Mouse (Mus musculus): ENCODE results near the gene Plscr5. TPM values are rescaled to one million over a fixed set of nuclear protein-coding genes. Genes with fewer than 3 reads are reported as not detected.
A peak's percentile ranks its signal among the peaks of the same experiment; 100 is the strongest.

Plscr5 gene
- polyA plus RNA-seq, 1 experiment from 2014 or later = not detected

- no peak overlapping the region for H3K27ac ChIP-seq (ENCODE audit: low read length)
- WGBS = 43% methylated on average over 2 of the region's 2 CpGs
- H3K4me3 ChIP-seq (ENCODE audit: low read length) = no peak overlapping the region
- H3K4me2 ChIP-seq (ENCODE audit: low read depth, low read length) = no peak overlapping the region
- no peaks in the 10 kb centered on the region for H3K9me3 ChIP-seq (ENCODE audit: control insufficient read depth, low read length)
- no peak overlapping the region for H3K9ac ChIP-seq (ENCODE audit: low read depth, low read length)
- no peaks in the 10 kb centered on the region for H3K36me3 ChIP-seq (ENCODE audit: control insufficient read depth, insufficient read depth, low read length)
- H3K27me3 ChIP-seq (replicated peaks; ENCODE audit: control insufficient read depth, insufficient read depth, low read length) = no peaks in the 10 kb centered on the region
- no peaks in the 10 kb centered on the region for H3K4me1 ChIP-seq (ENCODE audit: control insufficient read depth, insufficient read depth, low read length)
- ATAC-seq = no peak
Observed at GRCm38 (mm10) chr9:92204397-92204796, 11.7 kb downstream of the Plscr5 start.

GRCm38 (mm10) chr9:92207307-92207706 is 14.6 kb downstream of the Plscr5 start:
- Histone ChIP-seq H3K27me3 (replicated peaks; ENCODE audit: control insufficient read depth, insufficient read depth, low read length) (no peaks in the 10 kb centered on the region), H3K4me3 (ENCODE audit: low read length) (no peak overlapping the region), H3K9me3 (ENCODE audit: control insufficient read depth, low read length) (no peaks in the 10 kb centered on the region), H3K36me3 (ENCODE audit: control insufficient read depth, insufficient read depth, low read length) (no peaks in the 10 kb centered on the region), H3K4me1 (ENCODE audit: control insufficient read depth, insufficient read depth, low read length) (peaks cover 3% of the 10 kb centered on the region; the same call in 1 of the 2 replicates), H3K4me2 (ENCODE audit: low read depth, low read length) (no peak overlapping the region), H3K9ac (ENCODE audit: low read depth, low read length) (no peak overlapping the region), H3K27ac (ENCODE audit: low read length) (no peak overlapping the region)
- ATAC-seq = no peak
- WGBS = 40% methylated on average over 4 of the region's 4 CpGs

GRCm38 (mm10) chr9:92207757-92208156 is 15.0 kb downstream of the Plscr5 start:
- no peaks in the 10 kb centered on the region for H3K27me3 ChIP-seq (replicated peaks; ENCODE audit: control insufficient read depth, insufficient read depth, low read length)
- no peak overlapping the region for H3K4me3 ChIP-seq (ENCODE audit: low read length)
- peaks cover 3% of the 10 kb centered on the region; the same call in 1 of the 2 replicates for H3K4me1 ChIP-seq (ENCODE audit: control insufficient read depth, insufficient read depth, low read length)
- WGBS = 80% methylated on average over 8 of the region's 8 CpGs
- no peak overlapping the region for H3K4me2 ChIP-seq (ENCODE audit: low read depth, low read length)
- no peaks in the 10 kb centered on the region for H3K9me3 ChIP-seq (ENCODE audit: control insufficient read depth, low read length)
- no peaks in the 10 kb centered on the region for H3K36me3 ChIP-seq (ENCODE audit: control insufficient read depth, insufficient read depth, low read length)
- no peak overlapping the region for H3K27ac ChIP-seq (ENCODE audit: low read length)
- no peak for ATAC-seq
- no peak overlapping the region for H3K9ac ChIP-seq (ENCODE audit: low read depth, low read length)

GRCm38 (mm10) chr9:92209850-92210249 is 17.1 kb downstream of the Plscr5 start:
- ATAC-seq = no peak
- no peaks in the 10 kb centered on the region for H3K36me3 ChIP-seq (ENCODE audit: control insufficient read depth, insufficient read depth, low read length)
- no peaks in the 10 kb centered on the region for H3K9me3 ChIP-seq (ENCODE audit: control insufficient read depth, low read length)
- H3K27me3 ChIP-seq (replicated peaks; ENCODE audit: control insufficient read depth, insufficient read depth, low read length) = no peaks in the 10 kb centered on the region
- H3K9ac ChIP-seq (ENCODE audit: low read depth, low read length) = no peak overlapping the region
- H3K4me1 ChIP-seq (ENCODE audit: control insufficient read depth, insufficient read depth, low read length) = peaks cover 3% of the 10 kb centered on the region; the same call in 1 of the 2 replicates
- no peak overlapping the region for H3K4me3 ChIP-seq (ENCODE audit: low read length)
- no peak overlapping the region for H3K4me2 ChIP-seq (ENCODE audit: low read depth, low read length)
- no peak overlapping the region for H3K27ac ChIP-seq (ENCODE audit: low read length)
- WGBS = 81% methylated on average over 3 of the region's 3 CpGs

GRCm38 (mm10) chr9:92210386-92210967 is 17.7 kb downstream of the Plscr5 start:
- ATAC-seq = no peak
- WGBS = 57% methylated on average over 7 of the region's 7 CpGs
- Histone ChIP-seq H3K9me3 (ENCODE audit: control insufficient read depth, low read length) (no peaks in the 10 kb centered on the region), H3K36me3 (ENCODE audit: control insufficient read depth, insufficient read depth, low read length) (no peaks in the 10 kb centered on the region), H3K9ac (ENCODE audit: low read depth, low read length) (no peak overlapping the region), H3K4me3 (ENCODE audit: low read length) (no peak overlapping the region), H3K4me1 (ENCODE audit: control insufficient read depth, insufficient read depth, low read length) (peaks cover 3% of the 10 kb centered on the region; the same call in 1 of the 2 replicates), H3K27ac (ENCODE audit: low read length) (no peak overlapping the region), H3K4me2 (ENCODE audit: low read depth, low read length) (no peak overlapping the region), H3K27me3 (replicated peaks; ENCODE audit: control insufficient read depth, insufficient read depth, low read length) (no peaks in the 10 kb centered on the region)

- no peak for ATAC-seq
- Histone ChIP-seq H3K36me3 (ENCODE audit: control insufficient read depth, insufficient read depth, low read length) (no peaks in the 10 kb centered on the region), H3K27me3 (replicated peaks; ENCODE audit: control insufficient read depth, insufficient read depth, low read length) (no peaks in the 10 kb centered on the region), H3K9ac (ENCODE audit: low read depth, low read length) (no peak overlapping the region), H3K4me3 (ENCODE audit: low read length) (no peak overlapping the region), H3K9me3 (ENCODE audit: control insufficient read depth, low read length) (no peaks in the 10 kb centered on the region), H3K4me1 (ENCODE audit: control insufficient read depth, insufficient read depth, low read length) (peaks cover 3% of the 10 kb centered on the region; the same call in 1 of the 2 replicates), H3K27ac (ENCODE audit: low read length) (no peak overlapping the region), H3K4me2 (ENCODE audit: low read depth, low read length) (no peak overlapping the region)
- WGBS = 32% methylated on average over 3 of the region's 3 CpGs
Observed at GRCm38 (mm10) chr9:92211048-92211447, 18.3 kb downstream of the Plscr5 start.

GRCm38 (mm10) chr9:92217484-92217883 is 24.7 kb downstream of the Plscr5 start:
- Histone ChIP-seq H3K4me1 (ENCODE audit: control insufficient read depth, insufficient read depth, low read length) (no peaks in the 10 kb centered on the region), H3K27ac (ENCODE audit: low read length) (no peak overlapping the region), H3K27me3 (replicated peaks; ENCODE audit: control insufficient read depth, insufficient read depth, low read length) (no peaks in the 10 kb centered on the region), H3K9me3 (ENCODE audit: control insufficient read depth, low read length) (no peaks in the 10 kb centered on the region), H3K36me3 (ENCODE audit: control insufficient read depth, insufficient read depth, low read length) (no peaks in the 10 kb centered on the region), H3K4me3 (ENCODE audit: low read length) (no peak overlapping the region), H3K9ac (ENCODE audit: low read depth, low read length) (no peak overlapping the region), H3K4me2 (ENCODE audit: low read depth, low read length) (no peak overlapping the region)
- ATAC-seq = no peak
- WGBS = 57% methylated on average over 4 of the region's 4 CpGs

- 91% methylated on average over 2 of the region's 2 CpGs for WGBS
- Histone ChIP-seq H3K4me3 (ENCODE audit: low read length) (no peak overlapping the region), H3K36me3 (ENCODE audit: control insufficient read depth, insufficient read depth, low read length) (no peaks in the 10 kb centered on the region), H3K27ac (ENCODE audit: low read length) (no peak overlapping the region), H3K4me2 (ENCODE audit: low read depth, low read length) (no peak overlapping the region), H3K9ac (ENCODE audit: low read depth, low read length) (no peak overlapping the region), H3K9me3 (ENCODE audit: control insufficient read depth, low read length) (no peaks in the 10 kb centered on the region), H3K27me3 (replicated peaks; ENCODE audit: control insufficient read depth, insufficient read depth, low read length) (no peaks in the 10 kb centered on the region), H3K4me1 (ENCODE audit: control insufficient read depth, insufficient read depth, low read length) (no peaks in the 10 kb centered on the region)
- ATAC-seq = no peak
Observed at GRCm38 (mm10) chr9:92217896-92218295, 25.2 kb downstream of the Plscr5 start.

GRCm38 (mm10) chr9:92220151-92220550 is 27.4 kb downstream of the Plscr5 start:
- Histone ChIP-seq H3K36me3 (ENCODE audit: control insufficient read depth, insufficient read depth, low read length) (no peaks in the 10 kb centered on the region), H3K4me1 (ENCODE audit: control insufficient read depth, insufficient read depth, low read length) (no peaks in the 10 kb centered on the region), H3K9ac (ENCODE audit: low read depth, low read length) (no peak overlapping the region), H3K27ac (ENCODE audit: low read length) (no peak overlapping the region), H3K4me3 (ENCODE audit: low read length) (no peak overlapping the region), H3K4me2 (ENCODE audit: low read depth, low read length) (no peak overlapping the region), H3K9me3 (ENCODE audit: control insufficient read depth, low read length) (no peaks in the 10 kb centered on the region), H3K27me3 (replicated peaks; ENCODE audit: control insufficient read depth, insufficient read depth, low read length) (no peaks in the 10 kb centered on the region)
- no peak for ATAC-seq
- 65% methylated on average over 3 of the region's 3 CpGs for WGBS

GRCm38 (mm10) chr9:92221480-92221879 is 28.7 kb downstream of the Plscr5 start:
- no peak overlapping the region for H3K4me3 ChIP-seq (ENCODE audit: low read length)
- no peaks in the 10 kb centered on the region for H3K36me3 ChIP-seq (ENCODE audit: control insufficient read depth, insufficient read depth, low read length)
- H3K27me3 ChIP-seq (replicated peaks; ENCODE audit: control insufficient read depth, insufficient read depth, low read length) = no peaks in the 10 kb centered on the region
- H3K9ac ChIP-seq (ENCODE audit: low read depth, low read length) = no peak overlapping the region
- H3K9me3 ChIP-seq (ENCODE audit: control insufficient read depth, low read length) = no peaks in the 10 kb centered on the region
- ATAC-seq = peak; percentile 88
- no peak overlapping the region for H3K4me2 ChIP-seq (ENCODE audit: low read depth, low read length)
- H3K27ac ChIP-seq (ENCODE audit: low read length) = no peak overlapping the region; the same call in 1 of the 2 replicates
- no peaks in the 10 kb centered on the region for H3K4me1 ChIP-seq (ENCODE audit: control insufficient read depth, insufficient read depth, low read length)

All from intestine, embryonic 16.5 days (tissue).